Mouse (Mus musculus) megakaryocyte, embryonic 14.5 days (primary cell): ENCODE data around the gene Lmf2.

Experiments used
- FLI1 ChIP-seq: IDR thresholded peaks from 2 replicates; pipeline ENCODE4 v1.6.1; 2012; ENCODE audit warnings: low read length, inconsistent platforms, mixed read lengths
- GATA1 ChIP-seq: IDR thresholded peaks from 3 replicates; pipeline ENCODE4 v1.6.1; 2012; ENCODE audit warnings: mixed read lengths, low read length, inconsistent platforms, borderline replicate concordance

- no peak for TF ChIP-seq GATA1
- no peak for TF ChIP-seq FLI1
These were observed 42.7 kb upstream of the Lmf2 start for GRCm38 (mm10) chr15:89398146-89398545.
